Mouse (Mus musculus): Measurements from ENCODE around the gene Pum1. TPM values are rescaled to one million over a fixed set of nuclear protein-coding genes. Genes with fewer than 3 reads are reported as not detected.
A peak's percentile ranks its signal among the peaks of the same experiment; 100 is the strongest.

Pum1 gene
- polyA plus RNA-seq, 1 experiment from 2014 or later: 106 TPM

DNA sequence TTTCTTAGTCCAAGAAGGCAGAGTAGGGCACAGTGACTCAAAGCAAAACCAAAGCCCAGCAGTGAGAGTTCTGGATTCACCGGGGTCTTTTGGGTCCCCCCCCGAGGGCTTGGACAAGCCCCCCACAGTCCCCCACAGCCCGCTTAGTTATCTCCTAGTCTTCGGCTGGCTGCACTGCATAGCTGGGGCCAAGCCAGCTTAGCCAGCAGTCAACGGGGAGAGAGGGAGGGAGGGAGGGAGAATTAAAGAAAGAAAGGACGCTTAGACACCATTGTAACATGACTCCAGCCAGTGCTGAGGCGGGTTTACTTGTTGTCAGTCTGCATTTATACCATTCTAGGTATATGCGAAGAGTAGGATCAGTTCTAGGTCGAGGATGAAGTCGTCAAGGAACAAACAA lies 114.5 kb downstream of the Pum1 start:
- no peak overlapping the region for H3K9ac ChIP-seq
- H3K4me2 ChIP-seq (replicated peaks): no peak overlapping the region
- no peaks in the 10 kb centered on the region for H3K9me3 ChIP-seq
- no peak for ATAC-seq (ENCODE audit: low FRiP score, low read depth)
- no peak overlapping the region for H3K4me3 ChIP-seq
- no peak overlapping the region for H3K27ac ChIP-seq
- no peaks in the 10 kb centered on the region for H3K27me3 ChIP-seq (replicated peaks)
- 70% methylated on average over 10 of the region's 10 CpGs for WGBS
- no peaks in the 10 kb centered on the region for H3K4me1 ChIP-seq
- peaks cover 74% of the 10 kb centered on the region for H3K36me3 ChIP-seq

DNA sequence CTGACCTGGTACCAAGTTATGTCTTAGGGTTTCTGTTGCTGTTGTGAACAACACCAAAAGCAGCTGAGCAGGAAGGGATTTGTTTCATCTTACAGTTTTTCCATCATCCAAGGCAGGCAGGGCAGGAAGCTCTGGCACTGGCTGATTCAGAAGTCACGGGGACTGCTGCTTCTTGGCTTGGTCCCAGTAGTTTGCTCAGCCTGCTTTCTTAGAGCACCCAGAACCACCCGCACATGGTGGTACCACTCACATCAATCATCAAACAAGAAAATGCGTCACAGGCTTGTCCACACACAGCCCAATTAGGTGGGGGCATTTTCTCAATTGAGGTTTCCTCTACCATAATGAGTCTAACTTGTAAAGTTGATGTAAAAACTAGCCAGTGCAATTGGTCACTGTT lies 115.9 kb downstream of the Pum1 start:
- WGBS: 89% methylated on average over 3 of the region's 3 CpGs
- ATAC-seq (ENCODE audit: low FRiP score, low read depth): no peak
- Histone ChIP-seq H3K4me2 (replicated peaks) (no peak overlapping the region), H3K27me3 (replicated peaks) (no peaks in the 10 kb centered on the region), H3K9ac (no peak overlapping the region), H3K9me3 (no peaks in the 10 kb centered on the region), H3K36me3 (peaks cover 60% of the 10 kb centered on the region), H3K4me1 (no peaks in the 10 kb centered on the region), H3K27ac (no peak overlapping the region), H3K4me3 (no peak overlapping the region)

DNA sequence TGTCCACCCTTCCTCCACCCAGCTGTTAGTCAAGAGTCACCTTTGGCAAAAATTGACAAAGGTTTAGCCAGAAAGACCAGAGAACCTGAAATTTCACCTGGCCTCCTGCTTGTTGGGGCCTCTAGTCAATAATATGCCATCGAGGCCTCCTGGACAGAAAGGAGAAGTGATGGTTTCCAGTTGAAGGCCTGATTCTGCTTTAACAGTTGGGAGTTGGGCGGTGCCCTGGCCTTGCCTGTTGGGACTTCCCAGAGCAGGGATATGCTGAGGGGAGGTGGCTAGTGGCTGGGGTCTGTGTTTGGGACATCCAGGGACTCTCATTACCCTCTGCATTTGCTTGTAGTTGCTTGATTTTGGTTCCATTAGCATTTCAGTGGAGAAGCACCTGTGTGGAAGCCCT lies 119.4 kb downstream of the Pum1 start:
- Histone ChIP-seq H3K9ac (no peak overlapping the region), H3K9me3 (no peaks in the 10 kb centered on the region), H3K4me1 (no peaks in the 10 kb centered on the region), H3K4me3 (no peak overlapping the region), H3K27ac (no peak overlapping the region), H3K4me2 (replicated peaks) (no peak overlapping the region), H3K27me3 (replicated peaks) (no peaks in the 10 kb centered on the region), H3K36me3 (peaks cover 36% of the 10 kb centered on the region)
- ATAC-seq (ENCODE audit: low FRiP score, low read depth): no peak
- 91% methylated on average over 2 of the region's 2 CpGs for WGBS

DNA sequence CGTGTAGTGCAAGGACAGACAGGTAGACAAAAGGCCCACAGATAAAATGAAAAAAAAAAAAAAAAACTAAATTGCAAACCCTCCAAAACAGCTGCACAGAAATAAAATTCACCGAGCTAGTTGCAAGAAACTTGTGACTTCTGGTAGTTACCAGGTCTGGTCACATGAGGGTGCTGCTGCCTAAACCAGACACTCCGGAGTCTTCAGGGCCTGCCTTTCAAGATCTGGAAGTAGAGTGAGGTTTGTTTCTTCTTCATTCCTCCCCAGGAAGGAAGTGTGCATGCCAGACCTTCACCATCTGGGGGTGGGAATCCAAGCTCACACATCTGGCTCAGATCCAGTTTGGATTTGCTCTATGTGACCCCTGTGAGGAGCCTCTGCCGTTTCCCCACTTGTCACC lies 121.6 kb downstream of the Pum1 start:
- no peaks in the 10 kb centered on the region for H3K4me1 ChIP-seq
- no peak overlapping the region for H3K4me3 ChIP-seq
- WGBS: 38% methylated on average over 4 of the region's 4 CpGs
- ATAC-seq (ENCODE audit: low FRiP score, low read depth): no peak
- no peaks in the 10 kb centered on the region for H3K9me3 ChIP-seq
- no peaks in the 10 kb centered on the region for H3K27me3 ChIP-seq (replicated peaks)
- no peak overlapping the region for H3K27ac ChIP-seq
- H3K9ac ChIP-seq: no peak overlapping the region
- H3K4me2 ChIP-seq (replicated peaks): no peak overlapping the region
- peaks cover 15% of the 10 kb centered on the region for H3K36me3 ChIP-seq

DNA sequence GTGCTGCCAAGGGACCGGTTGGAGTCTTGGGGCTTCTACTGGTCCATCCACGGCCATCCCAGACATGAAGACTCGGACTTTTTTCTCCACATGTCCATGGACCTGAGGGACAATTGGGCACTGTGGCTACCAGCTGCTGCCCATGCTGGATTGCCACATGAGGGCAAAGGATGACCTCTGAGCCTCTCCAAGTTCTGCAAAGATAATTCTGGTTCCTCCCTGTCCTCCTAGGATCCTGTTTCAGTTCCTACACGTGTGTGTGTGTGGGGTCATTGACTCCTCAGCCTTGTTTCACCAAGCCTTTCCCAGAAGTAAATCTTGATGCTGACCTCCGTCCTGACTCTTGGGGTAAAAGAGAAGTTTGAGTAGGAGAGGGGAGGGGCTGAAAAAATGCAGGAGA lies 124.4 kb downstream of the Pum1 start:
- Histone ChIP-seq H3K4me1 (no peaks in the 10 kb centered on the region), H3K9me3 (no peaks in the 10 kb centered on the region), H3K36me3 (no peaks in the 10 kb centered on the region), H3K27me3 (replicated peaks) (peaks cover 4% of the 10 kb centered on the region; the same call in 1 of the 2 replicates), H3K27ac (no peak overlapping the region), H3K4me3 (no peak overlapping the region), H3K4me2 (replicated peaks) (no peak overlapping the region), H3K9ac (no peak overlapping the region)
- ATAC-seq (ENCODE audit: low FRiP score, low read depth): no peak
- WGBS: 81% methylated on average over 5 of the region's 5 CpGs

DNA sequence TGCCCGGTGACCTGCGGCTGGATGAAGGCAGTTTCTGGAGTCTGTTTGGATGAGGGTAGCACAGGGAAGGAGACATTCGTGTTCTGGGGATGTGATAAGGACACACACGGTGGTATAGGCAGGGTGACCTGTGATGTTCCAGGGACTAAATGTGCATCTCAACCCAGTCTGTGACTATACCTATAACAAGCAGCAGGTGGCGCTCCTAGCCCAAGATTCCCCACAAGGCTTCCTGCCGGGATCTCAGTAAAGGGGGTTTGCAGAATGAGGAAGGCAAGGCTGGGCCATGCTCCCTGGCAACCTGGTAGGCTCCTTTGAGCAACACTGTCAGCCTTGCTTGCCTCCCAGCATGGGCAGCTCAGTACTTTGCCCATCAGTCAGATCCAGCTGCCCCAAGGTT lies 127.1 kb downstream of the Pum1 start:
- H3K4me1 ChIP-seq: peaks cover 18% of the 10 kb centered on the region
- H3K27me3 ChIP-seq (replicated peaks): peaks cover 8% of the 10 kb centered on the region; the same call in 1 of the 2 replicates
- H3K9ac ChIP-seq: no peak overlapping the region
- no peak overlapping the region for H3K4me3 ChIP-seq
- ATAC-seq (ENCODE audit: low FRiP score, low read depth): 0 out of 2 replicates have a peak, but pooled peaks have one; percentile 48
- no peaks in the 10 kb centered on the region for H3K36me3 ChIP-seq
- no peak overlapping the region for H3K27ac ChIP-seq
- no peaks in the 10 kb centered on the region for H3K9me3 ChIP-seq
- no peak overlapping the region for H3K4me2 ChIP-seq (replicated peaks)
- 11% methylated on average over 6 of the region's 6 CpGs for WGBS

DNA sequence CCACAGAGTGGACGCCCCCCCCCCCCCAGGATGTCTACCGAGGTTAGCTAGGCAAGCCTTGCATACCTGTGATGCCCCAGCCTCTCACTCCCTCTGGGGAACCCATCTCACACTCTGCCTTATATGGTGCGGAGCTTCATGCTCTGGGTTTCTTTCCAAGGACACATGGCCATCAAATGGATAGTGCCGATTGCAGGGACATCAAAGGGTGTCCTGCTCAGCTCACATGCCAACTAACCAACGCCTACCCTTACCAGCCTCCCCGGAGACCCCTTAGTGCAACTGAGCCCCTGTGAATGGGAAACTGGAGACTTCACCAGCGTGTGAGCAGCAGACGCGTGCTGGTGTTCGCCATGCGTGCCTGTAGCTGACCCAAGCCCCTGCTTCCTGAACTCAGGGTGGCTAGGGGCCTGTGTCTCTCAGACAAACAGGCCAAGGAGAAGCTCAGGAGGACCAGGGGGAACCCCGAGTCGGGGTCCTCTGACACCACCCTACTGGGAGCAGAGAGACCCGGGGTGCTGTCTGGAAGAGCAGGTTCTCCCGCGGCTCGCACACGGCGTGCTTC lies 128.8 kb downstream of the Pum1 start:
- no peak; the same call in 1 of the 2 replicates for ATAC-seq (ENCODE audit: low FRiP score, low read depth)
- 6% methylated on average over 18 of the region's 19 CpGs for WGBS

DNA sequence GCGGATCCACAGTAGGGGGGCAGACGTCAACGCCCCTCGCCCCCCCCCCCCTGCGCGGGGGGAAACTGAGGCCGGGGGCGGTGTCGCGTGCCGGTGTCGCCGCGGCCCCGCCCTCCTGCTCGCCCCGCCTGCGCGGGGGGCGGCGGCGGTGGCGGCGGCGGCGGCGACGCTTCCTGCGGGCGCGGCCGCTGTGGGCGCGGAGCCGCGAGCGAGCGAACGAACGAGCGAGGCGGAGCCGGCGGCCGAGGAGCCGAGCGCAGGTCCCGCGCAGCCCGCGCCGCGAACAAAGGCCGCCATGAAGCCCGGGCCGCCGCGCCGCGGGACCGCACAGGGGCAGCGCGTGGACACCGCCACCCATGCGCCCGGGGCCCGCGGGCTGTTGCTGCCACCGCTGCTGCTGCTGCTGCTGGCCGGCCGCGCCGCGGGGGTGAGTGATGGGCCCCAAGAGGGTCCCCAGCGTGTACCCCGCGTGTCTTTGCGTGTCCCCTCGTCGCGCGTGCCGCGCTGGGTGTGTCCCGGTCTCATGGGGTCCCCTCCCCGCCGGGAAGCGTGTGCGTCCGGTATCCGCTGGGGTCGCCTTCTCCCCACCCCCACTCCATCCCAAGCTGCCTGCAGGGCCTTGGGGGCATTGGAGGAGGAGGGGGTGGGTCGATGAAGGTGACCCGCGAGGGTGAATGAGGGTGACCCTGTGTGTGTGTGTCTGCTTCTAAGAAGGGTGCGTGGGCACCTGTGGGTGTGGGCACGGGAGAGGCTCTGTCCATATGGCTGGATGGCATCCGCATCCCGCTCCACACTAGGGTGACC lies 129.5 kb downstream of the Pum1 start, which contains the start of gene Sdc3:
Gene Sdc3, plus strand, starts transcription at position 162 of the 804 bp plus-strand sequence.
- 2% methylated on average over 85 of the region's 99 CpGs for WGBS
- peak within 1 kb of the TSS; percentile 64 for H3K27ac ChIP-seq
- peak within 1 kb of the TSS; percentile 98 for H3K9ac ChIP-seq
- no peaks in the 10 kb centered on the region for H3K36me3 ChIP-seq
- peaks cover 32% of the 10 kb centered on the region for H3K4me1 ChIP-seq
- peaks cover 8% of the 10 kb centered on the region; the same call in 1 of the 2 replicates for H3K27me3 ChIP-seq (replicated peaks)
- H3K9me3 ChIP-seq: no peaks in the 10 kb centered on the region
- H3K4me2 ChIP-seq (replicated peaks): peak within 1 kb of the TSS; percentile 97
- ATAC-seq (ENCODE audit: low FRiP score, low read depth): peak; percentile 45
- H3K4me3 ChIP-seq: peak within 1 kb of the TSS; percentile 82

More for the DNA sequence above, 128.8 kb downstream of the Pum1 start:
- peaks cover 8% of the 10 kb centered on the region; the same call in 1 of the 2 replicates for H3K27me3 ChIP-seq (replicated peaks)
- no peaks in the 10 kb centered on the region for H3K36me3 ChIP-seq
- peak overlapping the region; percentile 98 for H3K9ac ChIP-seq
- peak overlapping the region; percentile 82 for H3K4me3 ChIP-seq
- H3K9me3 ChIP-seq: no peaks in the 10 kb centered on the region
- H3K4me1 ChIP-seq: peaks cover 26% of the 10 kb centered on the region
- peak overlapping the region; percentile 97 for H3K4me2 ChIP-seq (replicated peaks)
- peak overlapping the region; percentile 64 for H3K27ac ChIP-seq

DNA sequence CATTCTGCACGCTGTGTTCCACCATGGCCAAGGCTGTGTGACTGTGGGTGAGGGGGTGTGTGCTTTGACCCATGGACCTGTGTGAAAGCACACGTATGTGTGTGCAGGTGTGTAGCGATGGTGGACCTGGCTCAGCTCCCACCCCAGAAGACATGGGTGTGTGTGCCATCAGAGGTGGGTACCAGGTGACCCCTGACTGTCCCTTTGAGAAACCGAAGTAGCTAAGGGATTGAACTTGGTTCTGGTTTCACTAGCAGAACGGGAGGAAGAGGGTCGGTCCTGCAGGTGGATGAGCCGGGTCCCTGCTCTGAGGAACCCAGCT lies 130.0 kb downstream of the Pum1 start:
- no peak for ATAC-seq (ENCODE audit: low FRiP score, low read depth)
- Histone ChIP-seq H3K4me2 (replicated peaks) (peak overlapping the region; percentile 97), H3K36me3 (no peaks in the 10 kb centered on the region), H3K27ac (no peak overlapping the region), H3K4me3 (peak overlapping the region; percentile 82), H3K27me3 (replicated peaks) (peaks cover 8% of the 10 kb centered on the region; the same call in 1 of the 2 replicates), H3K4me1 (peaks cover 38% of the 10 kb centered on the region), H3K9me3 (no peaks in the 10 kb centered on the region), H3K9ac (peak overlapping the region; percentile 98)
- 48% methylated on average over 7 of the region's 7 CpGs for WGBS

DNA sequence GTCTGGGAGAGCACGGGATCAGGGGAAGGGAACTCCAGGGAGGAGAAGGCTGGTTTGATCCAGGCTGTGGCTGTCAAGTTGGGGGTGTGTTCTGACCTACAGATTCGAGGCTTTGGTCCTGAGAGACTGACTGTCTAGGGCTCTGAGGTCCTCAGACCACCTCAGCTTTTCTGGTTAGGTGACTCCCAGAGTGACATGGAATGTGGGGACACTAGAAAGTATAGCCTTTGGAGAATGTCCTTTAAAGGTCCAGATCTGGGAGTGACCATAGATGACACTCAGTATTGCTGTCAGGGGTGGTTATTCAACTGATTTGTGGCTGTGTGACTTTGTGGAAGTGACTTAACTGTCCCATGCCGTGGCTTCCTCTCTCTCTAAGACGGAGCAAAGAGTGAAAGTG lies 131.7 kb downstream of the Pum1 start:
- Histone ChIP-seq H3K4me2 (replicated peaks) (peak overlapping the region; percentile 40), H3K27ac (no peak overlapping the region), H3K9me3 (no peaks in the 10 kb centered on the region), H3K27me3 (replicated peaks) (peaks cover 8% of the 10 kb centered on the region; the same call in 1 of the 2 replicates), H3K36me3 (no peaks in the 10 kb centered on the region), H3K4me3 (no peak overlapping the region), H3K9ac (no peak overlapping the region), H3K4me1 (peaks cover 54% of the 10 kb centered on the region)
- WGBS: 50% methylated on average over 4 of the region's 4 CpGs
- no peak for ATAC-seq (ENCODE audit: low FRiP score, low read depth)

DNA sequence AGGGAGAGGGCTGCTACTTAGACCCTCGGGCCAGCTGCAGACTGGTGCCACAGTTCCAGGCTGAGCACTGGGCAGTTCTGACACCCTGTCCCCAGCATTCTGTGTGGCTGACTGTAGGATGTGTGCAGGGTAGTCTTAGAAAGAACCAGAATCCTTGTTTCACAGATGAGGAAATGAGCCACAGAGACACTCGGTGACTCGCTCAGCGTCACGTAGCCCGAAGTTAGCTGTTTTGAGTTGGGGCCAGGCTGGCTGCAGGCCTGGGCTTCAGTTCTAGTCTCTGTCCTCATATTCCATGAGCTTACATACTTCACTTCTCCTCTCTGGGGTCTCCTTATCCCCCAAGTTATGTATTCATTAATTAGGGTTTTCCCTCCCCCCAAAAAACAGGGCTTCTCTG lies 132.8 kb downstream of the Pum1 start:
- Histone ChIP-seq H3K4me2 (replicated peaks) (no peak overlapping the region), H3K36me3 (no peaks in the 10 kb centered on the region), H3K27ac (no peak overlapping the region), H3K4me3 (no peak overlapping the region), H3K4me1 (peaks cover 55% of the 10 kb centered on the region), H3K9ac (no peak overlapping the region), H3K9me3 (no peaks in the 10 kb centered on the region), H3K27me3 (replicated peaks) (peaks cover 8% of the 10 kb centered on the region; the same call in 1 of the 2 replicates)
- ATAC-seq (ENCODE audit: low FRiP score, low read depth): no peak
- 91% methylated on average over 6 of the region's 6 CpGs for WGBS

DNA sequence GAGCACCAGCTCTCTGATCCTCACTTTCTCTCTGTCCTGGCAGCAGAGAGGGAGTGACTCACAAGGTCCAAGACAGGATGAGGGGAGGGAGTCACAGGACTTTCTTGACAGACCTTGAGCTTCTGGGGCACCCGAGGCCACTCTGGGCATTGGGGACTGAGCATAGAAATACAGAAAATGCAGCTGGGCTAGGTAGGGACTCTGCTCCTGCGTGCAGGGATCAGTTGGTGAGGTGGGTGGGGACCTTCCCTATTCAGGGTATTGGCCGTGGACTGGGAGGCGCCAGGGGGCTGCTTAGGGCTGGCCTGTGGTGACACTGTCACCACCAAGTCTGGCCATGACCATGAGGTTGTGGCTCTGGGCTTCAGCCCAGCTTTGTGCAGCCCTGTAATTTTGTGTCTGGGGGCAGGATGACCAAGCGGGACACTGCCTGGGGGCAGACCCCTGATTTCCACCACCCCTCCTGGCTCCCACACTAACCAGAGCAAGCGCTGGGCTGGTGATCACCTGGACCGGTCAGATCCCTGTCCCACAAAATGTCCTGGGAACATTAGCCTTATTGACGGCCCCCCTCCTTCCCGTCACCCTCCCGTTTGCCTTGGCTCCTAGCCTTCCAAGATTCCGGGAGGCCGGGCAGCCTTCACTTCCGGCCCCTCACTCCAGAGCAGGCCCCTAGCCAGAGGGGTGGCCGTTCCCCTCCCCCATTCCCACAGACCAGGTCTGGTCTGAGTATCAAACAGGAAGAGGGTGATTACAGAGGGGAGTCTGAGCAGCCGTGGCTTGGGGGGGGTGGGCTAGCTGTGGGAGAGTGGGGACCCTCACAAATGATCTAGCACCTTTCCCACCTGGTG lies 134.3 kb downstream of the Pum1 start:
- Histone ChIP-seq H3K9me3 (no peaks in the 10 kb centered on the region), H3K27ac (no peak overlapping the region), H3K36me3 (no peaks in the 10 kb centered on the region), H3K9ac (no peak overlapping the region), H3K4me1 (peaks cover 66% of the 10 kb centered on the region), H3K4me2 (replicated peaks) (peak overlapping the region; percentile 18), H3K27me3 (replicated peaks) (0 out of 2 replicates have a peak, but pooled peaks cover 4% of the 10 kb centered on the region), H3K4me3 (no peak overlapping the region)
- ATAC-seq (ENCODE audit: low FRiP score, low read depth): no peak
- WGBS: 43% methylated on average over 15 of the region's 15 CpGs

All from neural tube, embryonic 12.5 days (tissue).